Mouse (Mus musculus) embryonic facial prominence, embryonic 15.5 days (tissue): ENCODE data around the gene Atg13. TPM values are rescaled to one million over a fixed set of nuclear protein-coding genes. Genes with fewer than 3 reads are reported as not detected.
A peak's percentile ranks its signal among the peaks of the same experiment; 100 is the strongest.
"Not testable (repeated sequence)": the region's sequence is repeated elsewhere in the genome, so short reads cannot be mapped to it uniquely, and the experiment has no call there.

Experiments
- ATAC-seq: fragments of 200-750 bp; cut with Nextera tagmentation; 2 replicates; pipeline ENCODE4 v1.8.0; 2017; ENCODE audit warnings: low read depth, moderate TSS enrichment; ENCODE audit not compliant: insufficient number of reproducible peaks, low FRiP score, low TSS enrichment
- H3K27ac ChIP-seq: fragments of 300-500 bp; sonication (generic); replicated peaks from 2 replicates; pipeline ENCODE4 v1.5.1; 2015; ENCODE audit warnings: mild to moderate bottlenecking, inconsistent platforms
- H3K27me3 ChIP-seq: fragments of 300-500 bp; sonication (generic); 2 replicates; pipeline ENCODE4 v1.6.1; 2015; ENCODE audit warnings: inconsistent platforms
- H3K36me3 ChIP-seq: fragments of 300-500 bp; sonication (generic); 2 replicates; pipeline ENCODE4 v1.6.1; 2015; ENCODE audit warnings: mild to moderate bottlenecking, inconsistent platforms
- H3K4me1 ChIP-seq: fragments of 300-500 bp; sonication (generic); 2 replicates; pipeline ENCODE4 v1.6.1; 2015; ENCODE audit warnings: inconsistent platforms
- H3K4me2 ChIP-seq: fragments of 300-500 bp; sonication (generic); replicated peaks from 2 replicates; pipeline ENCODE4 v1.6.1; 2015; ENCODE audit warnings: mild to moderate bottlenecking, inconsistent platforms
- H3K4me3 ChIP-seq: fragments of 300-500 bp; sonication (generic); replicated peaks from 2 replicates; pipeline ENCODE4 v1.5.1; 2015; ENCODE audit warnings: mild to moderate bottlenecking, inconsistent platforms
- H3K9ac ChIP-seq: fragments of 300-500 bp; sonication (generic); 2 replicates; pipeline ENCODE4 v1.6.1; 2015; ENCODE audit warnings: inconsistent platforms
- H3K9me3 ChIP-seq: fragments of 300-500 bp; sonication (generic); replicated peaks from 2 replicates; pipeline ENCODE4 v1.6.1; 2016; ENCODE audit warnings: inconsistent platforms
- WGBS: fragments of 180-500 bp; shearing (Covaris S2); methylation state at CpG from one replicate; pipeline ENCODE4 v1.1.7; 2015; 5-methylcytosine and 5-hydroxymethylcytosine counted together
- polyA plus RNA-seq: library from polyadenylated mRNA; unstranded; fragments of >200 nt; fragmentation: Nextera tagmentation; extraction: Ambion mirVana; gene quantifications from 2 replicates; pipeline ENCODE4 v1.2.1, GENCODE M21; 2015

Gene Atg13
- 31.6 and 33.5 TPM in 2 replicates for polyA plus RNA-seq

DNA sequence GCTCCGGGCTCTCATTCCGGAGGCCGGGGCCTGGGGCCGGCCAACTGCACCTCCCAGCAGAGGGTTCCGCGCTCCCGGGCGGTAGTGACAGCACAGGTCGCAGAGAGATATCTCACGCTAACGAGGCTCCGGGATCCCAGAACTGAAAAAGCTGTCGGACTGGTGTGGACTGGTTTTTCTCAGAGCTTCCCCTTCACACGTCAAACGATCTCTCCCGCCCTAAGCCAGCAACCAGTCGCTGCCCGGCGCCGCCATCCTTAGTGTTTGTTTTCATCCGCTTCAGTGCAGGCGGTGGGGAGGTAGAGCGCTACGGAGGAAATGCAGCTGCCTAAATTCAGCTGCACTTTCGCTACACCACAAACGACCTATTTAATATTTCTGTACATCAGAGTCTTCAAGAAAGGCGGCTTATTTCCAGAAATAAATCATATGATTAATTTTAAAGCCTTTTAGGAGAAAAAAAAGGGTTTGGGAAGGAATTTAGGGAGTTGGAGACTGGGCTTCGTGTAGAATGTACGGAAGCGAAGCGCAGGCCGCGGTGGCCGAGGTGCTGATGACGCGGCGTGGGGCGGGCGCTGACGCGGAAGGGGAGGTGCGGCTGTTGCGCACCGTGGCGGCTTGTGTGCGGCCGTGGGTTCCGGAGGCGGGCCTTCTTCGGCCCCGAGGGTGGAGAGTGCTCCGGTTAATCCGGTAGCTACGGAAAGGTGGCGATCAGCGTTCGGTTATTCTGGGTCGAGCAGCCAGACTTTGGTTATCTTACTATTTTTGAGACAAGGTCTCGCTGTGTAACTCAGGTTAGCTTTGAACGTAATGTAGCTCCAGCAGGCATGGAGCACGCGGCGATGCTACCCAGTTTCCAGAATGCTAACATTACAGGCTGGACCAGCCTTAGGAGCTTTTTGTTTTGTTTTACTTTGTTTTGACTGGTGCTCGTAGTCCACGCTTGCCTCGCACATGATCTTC, at the start of gene Atg13, which contains the start of gene Harbi1:
Gene Atg13 (minus strand): TSS at position 305 of the 963 bp plus-strand sequence.
Gene Harbi1 (plus strand): TSS at position 581 of the 963 bp plus-strand sequence.
- peak within 1 kb of the TSS; percentile 71 for H3K4me3 ChIP-seq
- under 1% methylated on average over 66 of the region's 66 CpGs for WGBS
- no peaks in the 10 kb centered on the region for H3K27me3 ChIP-seq
- H3K4me2 ChIP-seq = peak within 1 kb of the TSS; percentile 76
- ATAC-seq = peak; percentile 98
- peak within 1 kb of the TSS; percentile 54 for H3K9ac ChIP-seq
- no peaks in the 10 kb centered on the region for H3K9me3 ChIP-seq
- no peaks in the 10 kb centered on the region for H3K36me3 ChIP-seq
- peak within 1 kb of the TSS; percentile 93 for H3K27ac ChIP-seq
- peaks cover 17% of the 10 kb centered on the region for H3K4me1 ChIP-seq

DNA sequence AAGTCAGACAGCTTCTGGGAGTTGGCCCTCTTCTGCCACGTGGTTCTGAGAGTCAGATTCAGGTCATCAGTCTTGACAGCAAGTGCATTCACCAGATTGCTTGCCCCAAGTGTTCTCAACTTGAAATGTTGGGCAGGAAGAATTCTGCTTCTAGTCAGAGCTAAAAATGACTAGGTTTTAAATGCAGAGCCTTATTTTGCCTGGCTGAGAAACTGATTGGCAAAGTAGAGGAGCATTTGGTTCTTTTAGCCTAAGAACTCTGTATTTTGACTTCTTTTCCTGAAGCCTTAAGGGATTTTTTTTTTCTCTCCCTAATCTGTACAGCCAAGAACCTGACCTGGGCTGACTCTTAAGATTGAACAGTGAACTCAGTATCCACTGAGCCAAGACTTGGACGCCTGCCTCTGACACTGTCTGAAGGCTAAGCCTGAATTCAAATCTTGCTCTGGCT, 39.5 kb upstream of the Atg13 start:
- Histone ChIP-seq H3K9ac (no peak overlapping the region), H3K4me1 (no peaks in the 10 kb centered on the region), H3K9me3 (no peaks in the 10 kb centered on the region), H3K4me2 (no peak overlapping the region), H3K36me3 (no peaks in the 10 kb centered on the region), H3K4me3 (no peak overlapping the region), H3K27ac (no peak overlapping the region), H3K27me3 (no peaks in the 10 kb centered on the region)
- ATAC-seq = no peak
- 57% methylated on average over 2 of the region's 2 CpGs for WGBS

DNA sequence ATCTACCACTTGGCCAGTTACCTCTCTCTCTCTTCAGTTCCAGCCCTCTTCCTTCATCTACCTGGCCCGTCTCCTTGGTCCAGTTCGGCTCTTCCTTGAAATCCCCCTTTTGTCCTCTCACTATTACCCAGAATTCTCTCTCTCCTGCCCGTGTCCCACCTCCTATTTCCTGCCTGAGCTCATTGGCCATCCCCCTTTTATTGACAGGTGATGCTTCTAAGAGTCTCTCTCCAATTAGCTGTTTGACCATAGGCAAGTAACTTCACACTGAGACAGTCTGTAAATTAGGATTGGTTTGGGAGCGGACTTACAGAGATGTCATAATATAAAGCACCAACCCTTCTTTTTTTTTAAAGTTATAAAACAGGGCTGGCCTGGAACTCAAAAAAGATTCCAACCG, 34.3 kb upstream of the Atg13 start:
- no peaks in the 10 kb centered on the region for H3K9me3 ChIP-seq
- H3K9ac ChIP-seq = no peak overlapping the region
- no peak overlapping the region for H3K27ac ChIP-seq
- WGBS = 88% methylated on average over 5 of the region's 5 CpGs
- no peaks in the 10 kb centered on the region for H3K27me3 ChIP-seq
- H3K36me3 ChIP-seq = no peaks in the 10 kb centered on the region
- H3K4me3 ChIP-seq = no peak overlapping the region
- H3K4me1 ChIP-seq = no peaks in the 10 kb centered on the region
- no peak for ATAC-seq
- no peak overlapping the region for H3K4me2 ChIP-seq

DNA sequence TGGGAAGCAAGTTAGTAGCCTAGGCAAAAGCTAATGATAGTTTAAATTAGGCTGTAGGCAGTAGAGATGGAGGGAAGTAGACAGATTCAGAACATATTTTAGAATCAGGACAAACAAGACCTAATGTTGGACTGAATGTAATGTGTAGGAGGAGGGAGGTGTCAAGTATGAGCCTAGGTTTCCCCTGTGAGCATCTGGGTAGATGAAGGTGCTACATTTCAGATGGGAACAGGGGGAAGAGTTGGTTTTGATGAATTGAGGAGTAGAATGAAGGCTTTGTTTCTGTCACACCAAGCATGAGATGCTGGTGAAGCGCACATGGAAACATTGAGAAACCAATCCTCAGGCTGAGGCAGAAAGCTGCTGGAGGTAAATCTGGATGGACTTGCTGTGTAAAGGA, 29.2 kb upstream of the Atg13 start:
- Histone ChIP-seq H3K27ac (no peak overlapping the region), H3K9ac (no peak overlapping the region), H3K4me3 (no peak overlapping the region), H3K36me3 (no peaks in the 10 kb centered on the region), H3K4me2 (no peak overlapping the region), H3K4me1 (no peaks in the 10 kb centered on the region), H3K27me3 (no peaks in the 10 kb centered on the region), H3K9me3 (no peaks in the 10 kb centered on the region)
- 97% methylated on average over 1 of the region's 1 CpGs for WGBS
- no peak for ATAC-seq

DNA sequence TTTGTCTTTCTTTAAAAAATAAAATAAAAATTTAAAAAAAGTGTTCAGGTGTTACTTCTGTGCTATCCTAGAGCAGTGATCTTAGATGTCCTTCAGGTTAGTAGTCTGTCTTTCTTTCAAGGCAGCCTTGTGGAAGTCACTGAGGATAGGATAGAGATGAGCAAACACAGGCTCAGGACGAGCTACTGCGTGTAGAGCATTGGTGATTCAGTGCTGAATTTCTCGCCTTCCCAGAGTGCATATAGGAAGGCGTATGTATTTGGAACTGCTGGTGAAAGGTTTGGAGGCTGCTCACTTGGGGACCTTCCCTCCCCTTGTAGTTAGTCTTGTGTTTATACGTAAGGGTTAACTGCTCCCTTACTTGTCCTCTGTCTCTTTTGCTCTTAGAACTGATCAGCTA, 24.8 kb upstream of the Atg13 start:
- H3K4me1 ChIP-seq = no peaks in the 10 kb centered on the region
- no peak overlapping the region for H3K27ac ChIP-seq
- H3K4me2 ChIP-seq = no peak overlapping the region
- no peak overlapping the region for H3K9ac ChIP-seq
- no peaks in the 10 kb centered on the region for H3K9me3 ChIP-seq
- no peak overlapping the region for H3K4me3 ChIP-seq
- 87% methylated on average over 5 of the region's 5 CpGs for WGBS
- H3K27me3 ChIP-seq = no peaks in the 10 kb centered on the region
- H3K36me3 ChIP-seq = no peaks in the 10 kb centered on the region
- ATAC-seq = no peak

DNA sequence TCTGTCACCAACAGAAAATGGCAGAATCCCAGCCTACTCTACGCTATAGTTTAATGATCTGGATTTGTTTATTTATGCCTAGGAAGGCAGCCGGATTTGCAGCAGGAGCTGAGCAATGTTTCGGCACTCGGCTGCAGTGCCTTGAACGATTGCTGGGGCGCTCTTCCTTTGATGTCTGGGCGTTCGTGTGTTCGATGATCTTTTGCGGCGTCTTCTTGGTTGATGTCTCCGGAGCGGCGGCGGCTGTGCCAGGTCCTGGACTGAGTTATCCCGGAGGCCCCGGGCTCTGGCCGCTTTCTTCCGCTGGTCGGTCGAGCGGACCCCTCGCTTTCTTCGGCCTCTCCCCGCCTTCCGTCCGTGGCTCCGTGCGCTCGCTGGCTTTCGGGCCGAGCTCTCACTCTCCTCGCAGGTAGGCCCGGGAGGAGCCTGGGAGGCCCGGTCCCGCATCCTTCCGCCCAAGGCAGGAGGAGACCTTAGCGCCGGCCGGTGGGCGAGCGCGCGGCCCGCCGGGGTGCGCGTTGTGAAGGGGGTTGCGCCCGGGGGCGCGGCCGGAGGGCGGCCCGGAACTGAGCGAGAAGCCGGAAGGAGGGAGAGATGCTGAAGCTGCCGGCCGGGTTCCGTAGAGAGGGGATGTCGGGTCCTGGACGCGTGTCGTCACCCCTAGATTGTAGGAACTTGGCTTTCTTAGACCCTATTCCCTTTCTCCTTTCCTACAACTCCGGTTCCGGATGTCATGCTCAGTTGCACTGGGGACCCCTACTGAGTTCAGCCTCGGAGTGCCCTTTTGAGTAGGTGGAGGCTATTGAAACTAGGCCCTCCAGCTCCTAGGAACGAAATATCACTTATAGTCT, 19.8 kb upstream of the Atg13 start, which contains the start of gene Ambra1:
Gene Ambra1 (plus strand): TSS at position 164 of the 851 bp plus-strand sequence.
- H3K4me3 ChIP-seq = peak within 1 kb of the TSS; percentile 64
- WGBS = under 1% methylated on average over 68 of the region's 68 CpGs
- peak within 1 kb of the TSS; percentile 95 for H3K27ac ChIP-seq
- peak within 1 kb of the TSS; percentile 83 for H3K9ac ChIP-seq
- H3K4me1 ChIP-seq = no peaks in the 10 kb centered on the region
- H3K4me2 ChIP-seq = peak within 1 kb of the TSS; percentile 63
- no peaks in the 10 kb centered on the region for H3K9me3 ChIP-seq
- H3K36me3 ChIP-seq = no peaks in the 10 kb centered on the region
- peak; percentile 87 for ATAC-seq
- H3K27me3 ChIP-seq = no peaks in the 10 kb centered on the region

DNA sequence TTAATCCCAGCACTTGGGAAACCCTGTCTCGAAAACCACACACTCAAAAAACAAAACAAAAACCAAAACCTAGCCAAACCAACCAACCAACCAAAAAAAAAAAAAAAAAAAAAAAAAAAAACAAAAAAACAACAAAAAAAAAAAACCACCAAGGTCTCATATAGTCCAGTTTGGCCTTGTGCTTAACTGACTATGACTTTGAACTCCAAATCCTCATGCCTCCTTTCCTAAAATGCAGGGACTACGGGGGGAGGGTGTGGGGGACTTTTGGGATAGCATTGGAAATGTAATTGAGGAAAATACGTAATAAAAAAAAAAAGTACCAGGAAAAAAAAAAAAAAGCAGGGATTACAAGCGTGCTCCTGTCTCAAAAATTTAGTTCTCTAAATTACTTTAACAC, 19.2 kb upstream of the Atg13 start:
- Histone ChIP-seq H3K4me1 (no peaks in the 10 kb centered on the region), H3K27me3 (no peaks in the 10 kb centered on the region), H3K9ac (peak overlapping the region; percentile 83; the same call in 1 of the 2 replicates), H3K9me3 (no peaks in the 10 kb centered on the region), H3K4me2 (peak overlapping the region; percentile 63), H3K36me3 (no peaks in the 10 kb centered on the region), H3K4me3 (peak overlapping the region; percentile 64), H3K27ac (0 out of 2 replicates have a peak overlapping the region, but pooled peaks have one; percentile 95)
- 12% methylated on average over 4 of the region's 4 CpGs for WGBS
- ATAC-seq = no peak

DNA sequence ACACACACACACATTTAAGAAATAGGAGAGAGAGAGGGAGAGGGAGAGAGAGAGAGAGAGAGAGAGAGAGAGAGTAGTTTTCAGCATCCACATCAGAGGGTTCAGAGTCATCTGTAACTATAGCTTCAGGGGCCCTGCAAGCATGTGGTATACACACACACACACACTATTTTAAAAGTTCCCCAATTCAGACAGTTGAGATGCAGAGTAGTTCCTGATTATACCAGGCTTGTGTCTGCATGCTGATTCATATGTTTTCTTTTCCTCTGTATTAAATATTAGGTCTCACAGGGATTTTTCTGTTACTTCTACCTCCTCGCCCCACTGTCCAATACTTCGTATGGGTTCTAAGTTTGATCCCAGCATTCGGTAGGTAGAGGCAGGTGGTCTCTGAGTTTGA, 16.6 kb upstream of the Atg13 start:
- Histone ChIP-seq H3K4me3 (no peak overlapping the region), H3K9ac (no peak overlapping the region), H3K27ac (no peak overlapping the region), H3K4me2 (no peak overlapping the region), H3K4me1 (no peaks in the 10 kb centered on the region), H3K36me3 (no peaks in the 10 kb centered on the region; the same call in 1 of the 2 replicates), H3K9me3 (no peaks in the 10 kb centered on the region), H3K27me3 (no peaks in the 10 kb centered on the region)
- 88% methylated on average over 3 of the region's 3 CpGs for whole genome bisulfite sequencing
- no peak for ATAC-seq

DNA sequence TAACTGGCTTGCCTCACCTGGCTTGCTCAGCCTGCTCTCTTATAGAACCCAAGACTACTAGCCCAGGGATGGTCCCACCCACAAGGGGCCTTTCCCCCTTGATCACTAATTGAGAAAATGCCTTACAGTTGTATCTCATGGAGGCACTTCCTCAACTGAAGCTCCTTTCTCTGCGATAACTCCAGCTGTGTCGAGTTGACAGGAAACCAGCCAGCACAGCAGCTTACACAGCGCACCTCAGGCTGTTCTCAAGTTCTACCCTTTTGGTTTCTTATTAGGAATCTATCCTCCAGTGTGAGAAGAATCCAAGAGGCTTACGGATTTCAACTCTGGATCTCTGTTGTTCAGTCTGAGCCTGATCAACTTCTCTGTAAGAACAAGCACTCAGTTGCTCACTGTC, 15.1 kb upstream of the Atg13 start:
- H3K4me1 ChIP-seq, H3K4me2 ChIP-seq, H3K9ac ChIP-seq, H3K27me3 ChIP-seq, ATAC-seq, H3K36me3 ChIP-seq, H3K27ac ChIP-seq, H3K9me3 ChIP-seq, H3K4me3 ChIP-seq: not testable (repeated sequence)
- WGBS = 37% methylated on average over 4 of the region's 4 CpGs

DNA sequence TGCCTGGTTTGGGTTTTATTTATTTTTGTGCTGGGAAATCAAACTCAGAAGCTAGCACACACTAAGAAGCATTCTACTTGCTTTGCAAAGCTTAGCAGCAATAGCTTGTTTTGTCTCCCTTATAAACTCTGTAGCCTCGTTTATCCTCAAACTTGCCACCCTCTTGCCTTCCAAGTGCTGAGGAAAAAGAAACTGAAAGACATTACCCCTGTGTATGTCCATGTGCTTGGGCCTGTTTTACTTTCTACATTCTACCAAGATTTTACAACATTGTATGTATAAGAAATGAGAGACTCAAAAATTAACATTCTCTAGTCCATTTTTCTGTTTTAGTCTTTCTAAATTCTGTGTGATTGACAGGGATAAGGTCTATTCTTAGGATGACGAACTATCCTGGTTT, 14.3 kb upstream of the Atg13 start:
- H3K27me3 ChIP-seq = no peaks in the 10 kb centered on the region
- no peak overlapping the region for H3K4me2 ChIP-seq
- WGBS = 75% methylated on average over 2 of the region's 2 CpGs
- H3K4me3 ChIP-seq = no peak overlapping the region
- H3K36me3 ChIP-seq = peaks cover 14% of the 10 kb centered on the region
- no peak for ATAC-seq
- no peak overlapping the region for H3K9ac ChIP-seq
- H3K9me3 ChIP-seq = no peaks in the 10 kb centered on the region
- no peak overlapping the region for H3K27ac ChIP-seq
- no peaks in the 10 kb centered on the region for H3K4me1 ChIP-seq

DNA sequence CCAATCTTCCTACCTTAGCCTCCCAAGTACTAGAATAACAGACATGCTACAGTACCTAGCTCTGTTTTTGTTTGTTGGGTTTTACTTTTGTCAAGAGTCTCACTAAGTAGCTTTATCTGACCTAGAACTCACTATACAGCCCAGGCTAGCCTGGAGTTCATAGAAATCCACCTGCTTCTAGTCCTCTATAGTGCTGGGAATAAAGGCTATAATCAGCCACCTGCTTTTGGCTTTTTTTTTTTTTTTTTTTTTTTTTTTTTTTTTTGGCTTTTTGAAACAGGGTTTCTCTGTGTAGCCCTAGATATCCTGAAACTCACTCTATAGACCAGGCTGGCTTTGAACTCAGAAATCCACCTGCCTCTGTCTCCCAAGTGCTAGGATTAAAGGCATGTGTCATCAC, 13.6 kb upstream of the Atg13 start:
- Histone ChIP-seq H3K27ac (no peak overlapping the region), H3K9me3 (no peaks in the 10 kb centered on the region), H3K4me2 (no peak overlapping the region)

More for the DNA sequence above, 13.6 kb upstream of the Atg13 start:
- ATAC-seq = no peak
- Histone ChIP-seq H3K36me3 (peaks cover 14% of the 10 kb centered on the region), H3K4me3 (no peak overlapping the region), H3K9ac (no peak overlapping the region), H3K27me3 (no peaks in the 10 kb centered on the region), H3K4me1 (no peaks in the 10 kb centered on the region)
